In genomic region chr10:115385018-115386002, GRCm38 (mm10) we compare ENCODE assay signal across 8 mouse cellular contexts. TPM values are rescaled to one million over a fixed set of nuclear protein-coding genes. Genes with fewer than 3 reads are reported as not detected.
DNase-seq lines count a peak whose midpoint lies in the region; ATAC-seq lines count a peak whose summit lies in the region.

No protein-coding gene starts in this region.

- no peaks in the 10 kb centered on the region for H3K9me3 ChIP-seq in hindbrain, embryonic 13.5 days

- peaks cover 52% of the 10 kb centered on the region for H3K4me1 ChIP-seq in hindbrain, embryonic 13.5 days (replicated peaks)

- peak overlapping the region; percentile 92 for H3K4me3 ChIP-seq in hindbrain, embryonic 13.5 days

- H3K9ac ChIP-seq in hindbrain, embryonic 13.5 days: peak overlapping the region; percentile 96

- peak overlapping the region; percentile 82 for H3K4me2 ChIP-seq in hindbrain, embryonic 13.5 days

- no peak; the same call in none of the 2 replicates for ATAC-seq in hindbrain, embryonic 13.5 days (ENCODE audit: low FRiP score)

- H3K36me3 ChIP-seq in hindbrain, embryonic 13.5 days: no peaks in the 10 kb centered on the region

- H3K27me3 ChIP-seq in hindbrain, embryonic 13.5 days: no peaks in the 10 kb centered on the region

- DNase-seq in NIH3T3 (ENCODE audit: low read depth): peak; percentile 72
- DNase-seq in cerebellum, postnatal 10 days: peak; percentile 69 to 72
- DNase-seq in frontal cortex, postnatal 25 days (ENCODE audit: low spot score in 2 of 2): peak; percentile 30 to 39
- DNase-seq in layer of hippocampus, postnatal 36 days: peak; percentile 60 to 62
- peak; percentile 65 for DNase-seq in lung, postnatal 36 days
- DNase-seq in retina, postnatal 1 day: peak; percentile 71
- peak; percentile 56 to 68 for DNase-seq in urinary bladder, adult 18-20 months (ENCODE audit: low spot score in 2 of 2)

- peak overlapping the region; percentile 98 for H3K27ac ChIP-seq in hindbrain, embryonic 13.5 days

- under 1% methylated on average over 96 of the region's 101 CpGs for WGBS in hindbrain, embryonic 13.5 days

RNA-seq across cellular contexts. Expression of gene Zfc3h1, which starts 0.6 kb away (rescaled TPM):
- polyA plus RNA-seq in hindbrain, embryonic 13.5 days (2015; fragmentation: Nextera tagmentation; extraction: Ambion mirVana): 17.0 and 20.3 TPM in 2 replicates
- total RNA-seq in layer of hippocampus, postnatal 36 days (2021): 10 to 100 TPM; 52.3 to 60.6 TPM

RNA-seq across cellular contexts. Expression of gene Thap2, which starts 1.1 kb away (rescaled TPM):
- 29.9 and 30.4 TPM in 2 replicates for polyA plus RNA-seq in hindbrain, embryonic 13.5 days (2015; fragmentation: Nextera tagmentation; extraction: Ambion mirVana)
- 10 to 100 TPM; 17.6 to 18.2 TPM for total RNA-seq in layer of hippocampus, postnatal 36 days (2021)

RNA-seq across cellular contexts. Expression of gene Tmem19, which starts 23.0 kb away (rescaled TPM):
- 38.9 and 39.4 TPM in 2 replicates for polyA plus RNA-seq in hindbrain, embryonic 13.5 days (2015; fragmentation: Nextera tagmentation; extraction: Ambion mirVana)
- 10 to 100 TPM; 39.7 to 41.7 TPM for total RNA-seq in layer of hippocampus, postnatal 36 days (2021)
